Mouse (Mus musculus): ENCODE measurements around the gene Bzw2.
"Not testable (repeated sequence)": the region's sequence is repeated elsewhere in the genome, so short reads cannot be mapped to it uniquely, and the experiment has no call there.

Gene Bzw2

DNA sequence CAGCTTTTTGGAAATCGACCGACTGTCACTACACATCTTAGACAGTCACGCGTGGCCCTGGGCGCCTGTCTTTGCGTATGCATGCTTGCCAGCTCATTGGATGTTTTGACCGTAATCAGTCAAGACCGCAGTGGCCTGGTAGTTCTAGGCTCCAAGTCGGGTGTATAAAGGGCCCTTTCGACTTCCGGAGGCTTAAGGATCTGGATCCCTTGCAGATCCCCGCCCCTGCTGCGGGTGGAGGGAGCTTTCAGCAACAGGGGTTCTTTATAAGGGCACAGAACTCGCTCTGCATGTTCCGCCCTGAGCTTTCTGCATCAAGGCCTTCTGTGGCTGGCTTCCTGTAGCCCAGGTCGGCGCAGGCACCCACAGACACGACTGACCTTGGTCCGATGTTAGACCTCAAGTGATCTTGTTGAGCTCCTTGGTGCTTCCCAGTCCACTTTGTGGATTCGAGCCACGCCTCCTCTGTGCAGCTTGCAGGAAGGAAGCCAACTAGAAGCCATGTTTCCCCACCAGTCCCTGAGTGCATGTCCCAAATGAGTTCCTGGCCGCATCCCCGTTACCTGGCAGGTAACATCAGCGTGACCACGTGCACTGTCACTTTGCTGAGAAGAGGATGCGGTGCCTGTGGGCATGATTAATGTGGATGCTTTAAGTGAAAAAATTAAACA, at the start of gene Bzw2:
Gene Bzw2, minus strand, starts transcription at position 443 of the 671 bp plus-strand sequence.
- in situ Hi-C loops (cut with MboI) = no loop called here

DNA sequence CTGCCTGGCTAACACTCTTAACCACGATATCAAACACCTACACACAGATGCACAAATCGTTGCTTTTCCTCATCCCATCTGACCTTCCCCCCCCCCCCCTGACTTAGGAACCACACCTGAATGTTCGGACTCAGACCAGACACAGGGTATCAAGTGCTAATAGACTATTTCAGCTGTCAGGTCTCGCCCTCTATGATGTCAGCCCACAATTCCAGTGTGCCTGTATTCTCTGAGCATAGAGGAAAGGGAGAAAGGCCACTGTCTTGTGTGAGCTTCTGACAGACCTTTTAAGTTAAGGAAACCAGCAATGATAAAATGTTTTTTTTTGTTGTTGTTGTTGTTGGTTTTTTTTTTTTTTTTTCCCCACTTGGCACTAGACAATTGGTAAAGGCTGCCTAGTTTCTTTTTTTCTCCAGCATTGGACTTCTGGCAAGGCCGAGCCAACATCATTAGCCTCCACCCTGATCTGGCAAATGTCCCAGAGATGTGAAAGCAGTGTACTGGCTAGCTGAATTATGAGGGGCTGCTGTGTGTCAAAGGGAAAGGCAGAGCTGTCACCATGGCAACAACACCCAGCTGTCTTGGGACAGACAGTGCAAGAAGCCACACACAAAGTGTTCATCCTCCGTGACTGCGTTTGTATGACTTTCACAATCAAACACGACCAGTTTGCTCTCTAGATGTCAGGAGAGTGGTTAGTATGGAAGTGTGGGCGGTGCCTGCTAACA, 49.4 kb upstream of the Bzw2 start:
- in situ Hi-C loops (cut with MboI) = no loop called here

DNA sequence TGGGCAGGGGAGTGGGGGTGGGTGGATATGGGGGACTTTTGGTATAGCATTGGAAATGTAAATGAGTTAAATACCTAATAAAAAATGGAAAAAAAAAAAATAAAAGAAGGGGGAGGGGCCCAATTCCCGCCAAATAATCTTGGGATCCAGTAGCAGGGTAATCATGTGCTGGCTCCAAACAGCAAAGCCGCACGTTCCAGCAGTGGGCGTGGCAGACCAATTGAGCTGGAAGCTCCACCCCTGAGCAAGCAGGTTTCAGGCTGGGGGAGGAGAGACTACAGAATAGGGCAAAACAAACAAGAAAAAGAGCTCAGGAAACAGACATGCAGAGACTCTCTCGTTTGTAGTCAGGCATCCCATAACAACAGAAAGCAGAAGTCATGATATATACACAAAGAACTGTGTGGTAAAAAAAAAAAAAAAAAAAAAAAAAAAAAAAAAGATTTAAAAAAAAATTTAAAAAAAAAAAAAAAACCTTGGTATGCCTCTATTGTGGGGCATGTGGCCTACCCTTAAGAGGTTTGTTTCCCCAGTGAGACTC, 47.8 kb upstream of the Bzw2 start:
- in situ Hi-C loops (cut with MboI) = not testable (repeated sequence)

DNA sequence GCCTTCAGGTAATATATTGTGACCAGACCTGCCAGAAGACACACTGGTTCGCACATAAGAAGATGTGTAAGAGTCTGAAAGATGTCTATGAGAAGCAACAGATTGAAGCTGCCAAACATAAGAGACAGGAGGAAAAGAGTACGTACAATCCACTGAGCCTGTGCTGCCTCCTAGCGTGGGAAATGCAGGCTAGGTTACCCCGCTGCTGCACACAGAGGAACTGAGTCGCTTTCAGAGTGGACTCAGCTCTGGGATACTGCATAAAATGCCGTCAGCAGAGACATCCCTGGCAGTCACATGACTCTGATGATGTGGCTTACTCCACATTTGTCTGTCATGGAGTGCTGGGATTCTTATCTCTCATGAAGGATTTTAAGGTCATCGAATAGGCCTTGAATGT, 37.1 kb upstream of the Bzw2 start:
- in situ Hi-C loops (cut with MboI) = no loop called here

DNA sequence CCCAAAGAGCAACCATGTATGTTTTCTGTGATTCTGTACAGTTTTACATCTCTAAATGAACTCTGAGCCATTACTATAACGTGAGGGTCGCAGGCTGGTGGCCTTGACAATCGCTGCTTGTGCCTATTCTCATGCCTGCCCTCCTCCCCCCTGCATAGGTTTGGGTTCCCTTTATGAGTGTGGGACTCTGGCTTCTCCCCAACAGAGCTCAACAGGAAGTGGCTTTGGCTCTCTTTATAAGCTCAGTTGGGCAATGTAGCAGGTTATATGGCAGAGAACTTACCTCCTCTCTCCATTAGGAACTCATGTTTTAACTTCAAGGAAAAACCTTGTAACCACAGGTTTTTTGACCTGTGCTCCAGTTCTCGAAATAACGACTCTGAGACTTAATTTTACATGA, 32.5 kb upstream of the Bzw2 start:
- in situ Hi-C loops (cut with MboI) = no loop called here

DNA sequence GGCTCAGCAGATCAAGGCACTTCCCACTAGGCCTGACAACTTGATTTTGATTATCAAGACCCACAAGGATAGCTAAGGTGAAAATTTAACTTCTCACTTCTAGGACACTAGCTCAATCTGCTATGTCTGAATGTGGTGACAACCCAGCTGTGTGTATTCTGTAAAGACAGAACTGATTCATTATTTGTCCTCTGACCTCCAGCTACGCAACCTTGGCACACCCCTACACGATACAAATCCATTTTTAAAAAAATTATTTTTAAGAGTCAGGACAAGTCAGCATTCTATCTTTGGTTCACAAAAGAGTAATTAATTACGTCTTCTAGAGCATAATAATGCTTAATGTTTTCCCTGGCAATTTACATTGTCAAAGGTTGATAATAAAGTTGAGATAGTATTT, 31.7 kb upstream of the Bzw2 start:
- in situ Hi-C loops (cut with MboI) = no loop called here

DNA sequence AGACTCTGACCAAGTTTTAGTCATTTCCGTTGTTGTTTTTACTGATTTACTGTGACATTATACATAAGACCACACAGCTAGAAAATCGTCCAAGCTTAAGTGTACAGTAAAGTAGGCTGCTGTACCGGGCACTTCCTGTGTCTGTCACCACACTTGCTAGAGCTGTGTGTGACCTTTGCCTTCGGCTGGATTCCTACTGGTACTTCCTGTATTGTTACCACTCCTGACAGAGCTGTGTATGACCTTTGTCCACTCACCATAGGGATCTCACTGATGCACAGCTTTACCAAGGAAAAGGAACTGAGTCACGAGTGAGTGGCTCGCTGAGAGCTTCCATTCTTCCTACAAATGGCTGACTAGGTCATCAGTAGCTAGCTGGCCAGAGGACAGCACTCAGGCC, 29.2 kb upstream of the Bzw2 start:
- in situ Hi-C loops (cut with MboI) = no loop called here

DNA sequence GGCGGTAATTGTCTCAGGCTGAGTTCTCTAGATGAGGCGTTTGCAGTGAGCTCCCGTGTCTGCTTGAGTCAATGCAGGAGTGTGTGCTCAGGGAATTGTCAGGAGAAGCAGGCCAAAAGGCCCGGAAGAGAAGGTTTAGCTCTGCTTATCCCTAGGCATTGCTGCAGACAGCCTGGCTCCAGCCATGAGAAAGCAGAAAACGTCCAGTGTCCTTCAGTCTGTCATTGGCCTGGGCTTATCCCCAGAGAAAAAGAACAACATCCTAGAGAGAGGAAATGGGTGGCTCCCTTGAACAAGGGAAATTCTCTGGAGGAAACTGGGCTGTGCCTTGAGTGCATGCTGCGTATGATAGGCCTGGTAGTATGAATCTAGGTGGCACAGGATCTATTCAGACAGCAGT, 24.7 kb upstream of the Bzw2 start:
- in situ Hi-C loops (cut with MboI) = no loop called here

DNA sequence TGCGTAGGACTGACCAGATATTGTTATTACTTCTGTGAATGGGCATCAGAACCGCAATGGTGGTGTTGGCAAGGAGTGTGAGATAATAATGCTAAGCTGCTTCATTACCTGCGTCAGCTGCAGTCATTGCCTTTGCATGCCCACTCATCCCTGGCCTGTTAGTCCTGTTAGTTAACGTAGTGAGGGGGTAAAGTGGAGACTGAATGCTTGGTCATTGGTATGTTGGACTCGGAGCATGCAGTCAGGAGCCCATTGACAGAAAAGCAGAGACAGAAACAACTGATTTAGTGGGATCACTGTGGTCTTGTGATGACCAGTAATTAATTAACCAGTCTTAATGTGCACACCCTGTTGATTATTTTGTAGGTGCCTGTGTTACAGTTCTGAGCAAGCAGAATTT, 19.3 kb upstream of the Bzw2 start:
- in situ Hi-C loops (cut with MboI) = no loop called here

DNA sequence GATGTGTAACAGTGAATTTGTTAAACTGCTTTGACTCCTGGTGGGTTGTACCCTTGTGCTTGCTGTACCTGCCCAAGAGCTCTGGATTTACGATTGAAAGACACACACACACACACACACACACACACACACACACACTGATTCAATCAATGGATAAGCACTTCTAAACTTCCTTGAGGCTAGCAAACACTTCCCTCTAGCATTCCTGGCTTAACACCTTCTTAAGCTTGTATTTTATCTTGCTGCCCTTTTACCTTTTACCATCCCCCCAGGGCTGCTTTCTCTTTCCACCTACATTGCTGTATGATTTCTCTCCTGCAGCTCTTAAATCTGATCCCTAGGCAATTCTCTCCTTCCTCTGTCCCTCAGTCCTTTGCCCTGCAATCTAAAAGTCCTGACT, 7.4 kb upstream of the Bzw2 start:
- in situ Hi-C loops (cut with MboI) = no loop called here

DNA sequence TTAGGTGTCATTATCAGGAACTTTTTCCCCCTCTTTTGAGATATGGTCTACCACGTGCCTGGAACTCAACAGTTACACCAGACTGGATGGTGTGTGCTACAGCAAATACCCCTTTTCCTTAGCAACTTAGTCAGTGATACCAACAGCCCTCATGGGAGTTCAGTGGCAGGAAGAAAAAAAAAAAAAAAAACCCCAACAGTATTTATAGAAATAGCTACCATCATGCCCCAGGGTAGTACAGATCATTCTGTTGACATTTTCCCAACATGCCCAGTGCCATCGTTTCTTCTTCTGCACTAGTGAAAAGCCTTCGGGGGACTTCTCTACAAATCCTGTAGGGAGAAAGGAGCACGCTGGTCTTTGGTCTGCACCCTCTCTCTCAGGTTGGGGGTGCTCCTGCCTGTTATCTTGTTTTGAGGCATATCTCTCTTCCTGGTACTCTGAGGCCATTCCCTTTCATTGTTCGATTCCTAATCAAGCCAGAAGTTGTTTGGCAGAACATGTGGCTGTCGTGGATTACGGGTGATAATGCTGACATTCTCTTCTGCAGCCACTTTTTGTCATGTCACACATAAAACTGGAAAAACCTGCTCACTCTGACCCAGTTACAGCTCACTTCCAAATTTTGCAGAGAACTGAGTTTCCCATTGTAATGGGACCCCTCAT, 6.4 kb upstream of the Bzw2 start:
- in situ Hi-C loops (cut with MboI) = no loop called here

DNA sequence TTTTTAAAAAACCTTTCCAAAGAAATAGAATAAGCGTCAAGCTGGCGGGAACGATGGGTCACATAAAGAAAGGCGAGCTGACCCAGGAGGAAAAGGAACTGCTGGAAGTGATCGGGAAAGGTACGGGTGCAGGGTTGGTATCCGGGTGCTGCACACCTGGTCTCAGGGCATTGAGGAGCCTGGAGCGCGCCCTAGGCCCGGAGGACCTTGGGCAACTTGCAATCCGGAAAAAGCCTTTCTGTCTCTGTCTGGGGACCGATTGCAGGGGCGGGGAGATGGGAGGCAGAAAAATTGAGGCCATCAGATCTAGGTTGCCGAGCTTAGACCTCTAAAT, 609 bp downstream of the Bzw2 start:
- in situ Hi-C loops (cut with MboI) = no loop called here

DNA sequence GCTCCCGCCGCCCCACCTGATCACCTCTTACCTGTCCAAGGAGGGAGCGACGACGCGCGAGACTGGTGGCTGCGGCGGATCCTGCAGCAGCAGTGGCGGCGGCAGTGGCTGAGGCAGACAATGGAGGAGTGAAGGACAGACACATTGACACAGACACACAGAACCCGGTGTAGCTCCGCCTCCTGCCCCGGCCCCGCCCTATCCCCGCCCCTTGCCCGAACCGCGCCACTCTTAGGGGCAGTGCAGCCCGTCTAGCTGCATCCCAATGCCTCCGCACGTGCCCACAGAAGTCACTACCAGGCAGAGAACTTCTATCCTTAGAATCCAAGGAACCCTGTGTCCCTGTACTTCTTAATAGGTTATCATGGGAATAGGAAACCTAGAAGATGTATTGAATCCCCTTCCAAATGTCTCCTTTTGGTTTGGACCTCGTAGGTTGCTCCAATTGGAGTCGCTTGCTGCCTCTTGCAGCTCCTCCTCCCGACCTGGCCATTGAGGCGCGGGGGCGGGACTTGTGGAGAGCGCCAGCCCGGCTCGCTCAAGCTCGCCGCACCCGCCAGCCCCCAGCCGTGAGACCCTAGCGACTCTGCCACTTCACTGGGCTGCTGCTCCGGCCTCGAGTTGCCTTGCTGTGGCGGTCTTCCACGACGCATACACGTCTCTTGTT, 1.1 kb downstream of the Bzw2 start, which contains the start of gene Ankmy2:
Gene Ankmy2, plus strand, starts transcription at position 478 of the 667 bp plus-strand sequence.
- in situ Hi-C loops (cut with MboI) = no loop called here

DNA sequence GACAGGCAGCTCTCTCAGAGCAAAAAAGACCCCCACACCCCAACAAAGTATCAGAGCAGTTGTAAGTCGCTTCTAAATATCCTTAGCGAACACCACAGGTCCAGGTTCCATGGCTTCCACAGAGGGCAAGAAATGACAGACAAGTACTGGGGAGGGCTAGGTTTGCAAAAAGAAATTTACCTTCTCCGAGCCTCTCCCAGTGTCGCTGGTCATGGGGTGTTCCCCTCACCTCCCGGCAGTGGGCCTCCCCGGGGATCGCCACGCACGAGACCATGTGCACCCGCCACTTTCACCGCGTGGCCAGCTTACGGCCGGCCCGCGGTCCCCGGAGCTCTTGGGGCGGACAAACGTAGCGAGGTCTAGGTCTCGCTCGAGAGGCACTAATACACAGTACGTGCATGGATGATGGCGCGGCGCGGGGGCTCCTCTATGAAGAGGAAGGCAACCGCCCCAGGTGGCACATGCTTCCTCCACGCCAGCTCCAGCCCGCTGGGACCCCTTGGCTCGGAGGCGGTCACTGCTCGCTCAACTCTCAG, 1.7 kb downstream of the Bzw2 start:
- in situ Hi-C loops (cut with MboI) = no loop called here

DNA sequence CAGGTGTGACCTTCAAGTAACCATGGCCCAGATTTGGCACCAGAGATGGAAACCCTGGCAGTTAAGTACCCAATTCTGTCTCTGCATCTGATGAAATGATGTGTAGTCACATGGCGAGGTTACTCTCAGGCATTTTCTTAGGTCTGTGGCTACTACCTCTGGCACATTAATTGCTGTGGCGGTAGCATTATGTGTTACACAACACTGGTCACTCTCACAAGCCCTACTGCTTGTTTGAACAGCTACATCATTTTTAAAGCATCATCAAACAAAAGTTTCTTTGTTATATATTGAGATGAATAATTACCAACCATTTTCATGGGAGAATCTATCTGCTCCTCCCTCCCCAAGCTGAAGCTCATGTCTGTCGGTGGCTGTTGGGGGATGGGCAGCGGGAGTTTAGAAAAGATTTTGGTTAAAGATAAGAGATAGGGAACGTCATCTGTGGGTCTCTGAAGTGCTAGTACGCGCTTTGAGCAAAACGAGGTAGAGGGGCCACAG, 2.7 kb downstream of the Bzw2 start:
- in situ Hi-C loops (cut with MboI) = no loop called here

DNA sequence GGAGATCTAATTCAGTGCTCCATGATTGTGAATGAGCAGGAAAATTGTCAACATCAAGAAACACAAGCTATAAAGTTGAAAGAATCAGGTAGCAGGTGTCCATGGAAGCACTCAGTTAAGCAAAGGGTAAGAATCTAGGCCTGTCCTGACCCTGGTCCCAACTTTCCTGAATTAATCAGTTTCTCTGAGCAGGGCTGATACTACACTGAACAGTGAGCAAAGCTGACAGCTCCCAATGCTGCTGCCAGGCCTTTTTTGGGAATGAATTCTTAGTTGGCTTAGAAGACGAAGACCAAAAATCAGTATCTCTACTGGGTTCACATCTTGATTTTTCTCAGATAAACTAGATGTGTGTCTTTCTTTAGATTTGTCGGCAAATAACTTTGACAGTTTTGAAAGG, 7.1 kb downstream of the Bzw2 start:
- in situ Hi-C loops (cut with MboI) = no loop called here

DNA sequence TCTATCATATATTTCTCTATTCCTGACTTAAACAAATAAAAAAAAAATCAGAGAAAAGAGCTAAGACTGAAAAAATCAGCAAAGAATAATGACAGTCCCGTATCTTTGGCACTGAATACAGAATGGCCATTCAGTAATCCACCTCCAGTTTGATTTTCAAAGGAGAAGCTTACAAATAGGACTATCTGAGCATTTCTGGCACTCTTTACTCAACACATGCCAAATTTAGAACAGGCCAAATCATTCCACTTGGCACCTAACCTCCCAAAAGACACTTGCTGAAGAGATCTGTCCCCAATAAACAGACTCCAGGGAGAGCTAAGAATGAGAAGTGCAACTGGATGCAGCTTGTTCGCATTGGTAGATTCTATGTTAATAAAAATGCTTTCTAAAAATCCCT, 7.6 kb downstream of the Bzw2 start:
- in situ Hi-C loops (cut with MboI) = no loop called here

DNA sequence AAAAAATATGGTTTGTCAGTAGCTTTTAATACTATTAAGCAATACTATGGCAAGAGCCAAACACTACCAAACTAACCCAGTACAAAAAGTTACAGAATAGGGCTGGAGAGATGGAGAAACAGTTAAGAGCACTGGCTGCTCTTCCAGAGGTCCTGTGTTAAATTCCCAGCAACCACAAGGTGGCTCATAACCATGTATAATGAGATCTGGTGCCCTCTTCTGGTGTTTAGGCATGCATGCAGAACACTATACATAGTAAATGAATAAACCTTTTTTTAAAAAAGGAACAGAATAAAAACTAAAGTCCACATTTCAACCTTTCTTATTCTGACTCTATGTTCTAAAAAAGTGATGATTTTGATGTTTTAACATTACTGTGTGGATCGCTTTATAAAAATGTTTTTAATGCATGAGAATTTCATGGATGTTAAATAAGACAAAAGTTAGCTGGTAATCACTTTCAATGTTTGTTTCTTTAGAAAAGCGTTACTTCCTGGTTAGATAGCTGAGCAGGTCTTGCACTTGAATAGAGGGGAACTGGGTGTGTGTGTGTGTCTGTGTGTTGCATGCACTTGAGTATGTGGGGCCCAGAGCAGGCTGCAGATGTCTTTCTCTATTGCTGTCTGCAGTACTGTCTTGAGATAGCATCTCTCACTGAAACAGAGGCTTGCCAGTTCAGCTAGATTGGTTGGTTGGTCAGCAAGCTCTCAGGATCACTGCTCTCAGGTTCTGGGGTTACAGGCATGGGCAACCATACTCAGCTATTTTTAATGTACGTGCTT, 11.5 kb downstream of the Bzw2 start:
- in situ Hi-C loops (cut with MboI) = no loop called here

DNA sequence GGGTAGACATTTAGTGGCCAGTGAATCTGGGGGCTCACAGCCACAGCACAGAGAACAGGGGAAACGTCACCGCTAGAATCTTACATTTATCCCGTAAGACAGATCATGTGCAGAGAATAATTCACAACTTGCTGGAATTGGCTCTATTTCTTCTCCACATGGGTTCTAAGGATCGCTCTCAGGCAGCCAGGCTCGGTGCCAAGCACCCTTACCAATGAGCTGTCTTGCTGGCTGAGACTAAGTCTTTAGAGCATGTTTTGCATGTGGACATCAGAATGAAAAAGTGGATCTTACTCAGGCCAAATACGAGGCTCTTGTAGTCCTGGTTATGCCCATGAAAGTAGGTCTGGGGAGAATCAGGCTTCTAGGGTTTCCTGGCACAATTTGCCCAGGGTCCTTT, 17.5 kb downstream of the Bzw2 start:
- in situ Hi-C loops (cut with MboI) = no loop called here

DNA sequence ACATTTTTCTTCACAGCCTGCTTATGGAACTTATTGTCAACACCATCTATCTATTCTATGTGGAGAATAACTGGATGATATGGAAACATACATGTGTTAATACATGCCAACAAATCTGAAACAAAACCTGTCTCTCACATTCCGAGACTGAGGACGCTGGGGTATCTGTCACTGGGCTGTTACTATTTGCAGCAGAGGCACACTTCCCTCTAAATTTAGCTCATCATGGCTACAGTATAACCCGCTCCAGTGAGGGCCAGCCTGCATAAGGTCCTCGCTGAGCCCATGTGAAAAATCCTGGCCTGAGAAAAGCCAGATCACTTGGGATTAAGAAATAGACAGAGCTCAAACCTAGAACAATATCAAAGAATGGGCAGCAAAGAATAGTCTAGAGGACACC, 20.7 kb downstream of the Bzw2 start:
- in situ Hi-C loops (cut with MboI) = no loop called here

DNA sequence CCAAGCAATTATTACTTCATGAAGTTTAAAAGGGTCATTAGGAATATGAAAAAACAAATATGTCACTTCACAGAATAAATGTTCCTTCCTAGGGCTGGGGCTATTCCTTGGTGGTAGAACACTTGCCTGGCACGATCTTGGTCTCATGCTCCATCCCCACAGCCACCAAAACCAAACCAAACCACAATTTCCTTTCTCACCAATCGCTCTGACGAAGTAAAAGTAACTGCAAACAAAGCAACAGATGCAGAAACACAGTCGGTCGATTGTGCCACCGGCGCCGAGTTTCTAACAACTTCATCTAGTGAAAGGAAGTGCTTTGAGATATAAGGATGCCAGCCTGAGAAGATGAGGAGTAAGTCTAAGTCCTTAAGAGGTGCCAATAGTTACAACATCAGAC, 21.6 kb downstream of the Bzw2 start:
- in situ Hi-C loops (cut with MboI) = no loop called here
